Mouse (Mus musculus) heart, postnatal 25 days (tissue): ENCODE results near the gene Fsd1. TPM values are rescaled to one million over a fixed set of nuclear protein-coding genes. Genes with fewer than 3 reads are reported as not detected.

Source experiments
- DNase-seq: peaks from one replicate; pipeline ENCODE4 v3.0.0; 2022; ENCODE audit warnings: low spot score
- intact Hi-C: fragments of 180-260 bp; cut with DNase I; formaldehyde crosslinking; loops from one replicate; pipeline ENCODE4 v1.15.1; 2025
- total RNA-seq, 2 experiments: library from RNA; stranded (reverse); gene quantifications; 2 replicates each; pipeline ENCODE4 v1.2.3; 2021

The Fsd1 gene
- total RNA-seq, 2 experiments from 2014 or later: 0.47 TPM; not detected in 1

GRCm38 (mm10) chr17:55959946-55960740, 26.2 kb upstream of the Fsd1 start:
- intact Hi-C loops: loop anchor here (5.0 kb wide), 3 partner anchors 78 to 297 kb away; partner anchors contain the start of gene Fem1a
- no peak for DNase-seq

GRCm38 (mm10) chr17:55960791-55961190, 25.5 kb upstream of the Fsd1 start:
- intact Hi-C loops: no loop called here
- no peak for DNase-seq

DNA sequence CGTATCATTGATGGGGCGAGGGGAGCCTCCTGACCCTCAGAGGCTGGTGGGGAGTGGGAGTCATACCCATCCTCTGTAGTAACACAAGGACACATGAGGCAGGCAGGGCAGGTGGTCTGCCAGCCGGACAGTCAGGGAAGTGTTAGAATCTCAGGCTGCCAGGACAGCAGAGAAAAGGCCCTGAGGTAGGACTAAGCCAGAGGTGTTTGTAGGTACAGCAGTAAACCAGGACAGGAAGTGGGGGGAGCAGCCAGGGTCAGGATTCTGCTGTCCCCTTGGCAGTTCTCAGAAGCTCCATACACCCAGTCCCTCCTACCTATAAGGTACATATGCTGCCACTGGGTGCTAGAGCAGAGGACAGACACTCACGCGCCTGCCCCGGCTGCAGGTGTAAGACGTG, 24.7 kb upstream of the Fsd1 start:
- no peak for DNase-seq
- intact Hi-C loops: no loop called here

GRCm38 (mm10) chr17:55963171-55963570, 23.1 kb upstream of the Fsd1 start:
- intact Hi-C loops: no loop called here
- DNase-seq: no peak

GRCm38 (mm10) chr17:55964496-55964895, 21.8 kb upstream of the Fsd1 start:
- no peak for DNase-seq
- intact Hi-C loops: no loop called here

DNA sequence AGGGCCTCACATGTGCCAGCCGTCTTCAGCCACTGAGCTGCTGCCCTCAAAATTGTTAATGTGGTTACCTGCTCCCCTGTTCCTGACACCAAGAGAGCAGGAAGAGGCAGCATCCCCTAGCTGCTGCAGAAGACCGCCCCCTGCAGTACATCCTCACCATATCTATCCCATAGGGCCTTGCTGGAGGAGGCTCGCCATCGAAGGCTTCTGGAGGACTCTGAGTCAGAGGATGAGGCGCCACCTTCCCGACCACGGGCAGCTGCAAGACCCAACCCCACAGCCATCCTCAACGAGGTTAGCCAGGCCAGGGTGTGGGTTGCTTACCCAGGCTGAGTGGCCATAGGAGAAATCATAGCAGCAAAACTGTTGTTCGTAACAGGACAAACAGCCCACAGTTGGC, 21.3 kb upstream of the Fsd1 start:
- no peak for DNase-seq
- intact Hi-C loops: no loop called here

DNA sequence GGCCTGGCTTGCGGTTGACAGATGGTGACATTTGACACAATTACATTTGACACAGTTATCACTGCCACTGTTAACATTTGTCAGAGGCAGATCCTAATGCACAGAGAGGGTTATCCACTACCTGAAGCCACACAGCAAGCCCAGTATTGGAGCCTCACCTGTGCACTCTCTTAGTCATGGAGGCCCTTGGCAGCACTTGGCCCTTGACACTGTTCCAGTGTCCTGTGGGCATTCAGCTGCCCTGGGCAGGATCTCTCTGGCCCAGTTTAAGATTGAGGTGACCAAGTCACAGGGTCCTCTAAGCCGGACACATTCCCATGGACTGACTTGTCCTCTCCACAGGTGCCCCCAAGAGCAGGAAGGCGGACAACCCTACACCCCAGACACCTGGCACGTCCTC, 19.1 kb upstream of the Fsd1 start:
- no peak for DNase-seq
- intact Hi-C loops: no loop called here

- DNase-seq: no peak
- intact Hi-C loops: no loop called here
Measured at GRCm38 (mm10) chr17:55968210-55968609, 18.1 kb upstream of the Fsd1 start.

- intact Hi-C loops: no loop called here
- DNase-seq: no peak
Measured at GRCm38 (mm10) chr17:55969560-55969959, 16.7 kb upstream of the Fsd1 start.

DNA sequence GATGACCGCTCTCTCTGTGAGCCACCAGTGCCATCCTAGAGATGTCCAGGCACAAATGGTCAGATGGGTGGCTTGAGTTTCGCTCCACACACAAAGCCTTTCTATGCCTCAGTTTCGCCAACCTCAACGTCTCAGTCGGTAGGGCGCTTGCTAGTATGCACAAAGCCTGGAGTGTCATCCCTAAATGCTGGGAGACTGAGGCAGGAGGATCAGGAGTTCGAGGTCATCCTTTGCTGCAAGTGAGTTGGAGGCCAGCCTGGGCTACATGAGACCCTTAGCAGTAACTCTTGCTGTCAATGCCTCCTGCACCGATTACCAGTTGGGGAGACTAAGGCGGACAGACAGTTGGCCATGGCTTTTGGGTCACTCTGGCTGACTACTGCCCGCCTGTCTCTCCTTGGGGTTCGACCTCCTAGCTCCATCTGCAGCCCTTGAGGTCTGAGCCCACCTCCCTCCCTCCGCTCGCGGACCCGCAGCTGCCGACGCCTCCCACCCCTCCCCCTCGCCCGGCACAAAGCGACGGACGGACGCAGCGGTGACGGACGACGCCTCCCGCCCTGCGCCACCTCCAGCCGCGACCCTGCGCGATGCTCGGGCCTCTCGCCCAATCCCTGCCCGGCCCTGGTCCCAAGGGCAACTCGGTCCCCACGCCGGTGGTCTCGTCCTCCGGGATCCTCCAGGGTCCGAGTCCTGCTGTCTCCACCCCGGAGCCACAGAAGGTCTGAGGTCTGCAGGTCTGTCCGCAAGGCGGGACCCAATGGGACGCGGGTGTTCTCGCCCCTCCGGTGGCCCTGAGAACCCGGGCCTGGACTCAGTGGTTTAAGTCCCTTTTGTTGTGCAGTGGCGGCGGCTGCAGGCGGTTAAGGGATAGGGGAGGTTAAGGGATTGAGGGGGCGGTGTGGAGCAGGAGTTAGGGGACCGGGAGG, 16.1 kb upstream of the Fsd1 start, which contains the start of gene Shd:
Gene Shd (plus strand): TSS at position 502 of the 926 bp plus-strand sequence.
- intact Hi-C loops: no loop called here
- DNase-seq: no peak

DNA sequence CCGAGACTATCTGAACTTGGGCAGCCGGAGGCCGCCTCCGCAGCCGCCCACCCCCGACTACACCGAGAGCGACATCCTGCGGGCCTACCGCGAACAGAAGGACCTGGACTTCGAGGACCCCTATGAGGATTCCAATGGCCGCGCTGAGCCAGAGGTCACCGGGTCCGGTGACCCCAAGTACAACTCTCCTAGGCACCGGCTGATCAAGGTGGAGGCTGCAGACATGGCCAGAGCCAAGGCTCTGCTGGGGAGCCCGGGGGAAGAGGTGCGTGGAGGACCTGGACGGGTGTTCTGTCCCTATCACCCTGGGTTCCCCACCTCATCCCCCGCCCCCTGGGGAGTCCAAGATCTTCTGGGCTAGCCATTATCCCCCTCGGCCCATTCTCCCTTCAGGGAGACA, 14.9 kb upstream of the Fsd1 start:
- no peak for DNase-seq
- intact Hi-C loops: no loop called here

DNA sequence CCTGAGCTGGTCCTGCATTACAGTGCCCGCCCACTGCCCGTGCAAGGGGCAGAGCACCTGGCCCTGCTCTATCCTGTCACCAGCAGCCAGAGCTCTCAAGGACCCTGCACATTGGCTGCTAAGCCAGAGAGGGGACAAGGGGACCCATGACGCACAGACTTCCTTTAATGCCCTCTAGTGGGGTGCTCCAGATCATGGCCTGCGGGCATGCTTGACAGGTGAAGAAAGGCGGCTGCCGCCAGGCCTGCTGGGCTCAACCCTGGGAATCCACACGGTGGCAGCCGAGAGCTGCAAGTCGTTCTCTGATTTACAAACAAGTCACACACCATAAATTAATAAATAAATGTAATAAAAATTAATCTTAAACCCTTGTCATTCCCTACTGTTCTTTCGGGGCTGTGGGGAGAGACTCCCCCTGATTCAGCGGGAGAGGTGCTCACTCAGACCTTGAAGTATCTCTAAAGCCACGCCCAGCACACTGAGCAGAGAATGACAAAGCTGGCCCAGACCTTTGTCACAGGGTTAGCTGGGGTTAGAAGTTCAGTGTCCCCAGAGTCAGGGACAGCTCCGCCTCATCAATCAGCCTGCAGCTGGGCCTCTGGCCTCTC, 9.9 kb upstream of the Fsd1 start:
- DNase-seq: no peak
- intact Hi-C loops: loop anchor here (2.0 kb wide), 1 partner anchor 34 kb away; no protein-coding TSS in a partner anchor

DNA sequence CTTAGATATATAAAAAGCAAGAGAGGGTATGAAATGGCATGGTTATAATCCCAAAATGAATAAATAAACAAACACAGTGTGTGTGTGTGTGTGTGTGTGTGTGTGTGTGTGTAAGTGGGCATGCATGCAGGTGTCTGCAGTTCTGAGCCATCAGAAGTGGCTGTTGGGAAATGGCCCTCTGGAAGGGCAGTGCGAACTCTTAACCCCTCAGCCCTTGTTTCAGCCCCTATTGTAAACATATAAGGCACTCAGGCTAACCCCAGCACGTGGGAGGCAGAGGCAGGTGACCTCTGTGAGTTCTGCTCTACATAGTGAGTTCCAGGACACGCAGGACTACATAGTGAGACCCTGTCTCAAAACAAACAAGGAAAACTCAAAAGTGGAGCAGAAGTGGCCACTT, 9.0 kb upstream of the Fsd1 start:
- intact Hi-C loops: loop anchor here (2.0 kb wide), 1 partner anchor 34 kb away; no protein-coding TSS in a partner anchor
- DNase-seq: no peak

DNA sequence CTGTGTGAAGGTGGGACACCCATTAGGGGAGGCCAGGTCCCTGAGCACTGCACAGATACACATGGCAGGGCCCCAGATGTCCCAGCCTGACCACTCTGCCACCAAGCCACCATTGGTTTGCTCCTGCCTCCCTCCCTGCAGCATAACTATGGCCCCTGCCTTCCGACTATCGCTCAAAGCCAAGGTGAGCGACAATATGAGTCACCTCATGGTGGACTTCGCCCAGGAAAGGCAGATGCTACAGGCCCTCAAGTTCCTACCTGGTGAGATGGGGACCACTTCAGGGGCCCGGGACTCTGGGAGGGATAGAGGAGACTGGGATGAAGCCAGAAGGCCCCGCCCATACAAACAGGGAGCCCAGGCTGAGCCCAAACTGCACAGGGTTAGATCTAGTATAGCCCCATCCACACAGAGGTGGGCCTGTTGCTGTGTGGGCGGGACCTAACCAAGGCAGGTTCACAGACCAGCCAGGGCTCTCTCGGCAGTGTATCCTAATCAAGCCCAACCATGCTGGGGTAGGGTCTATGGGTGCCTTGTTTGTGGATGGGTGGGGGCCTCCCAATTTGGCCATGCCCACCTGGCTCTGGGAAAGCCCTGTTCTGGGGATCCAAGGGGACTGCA, 4.1 kb downstream of the Fsd1 start:
- intact Hi-C loops: no loop called here
- no peak for DNase-seq

DNA sequence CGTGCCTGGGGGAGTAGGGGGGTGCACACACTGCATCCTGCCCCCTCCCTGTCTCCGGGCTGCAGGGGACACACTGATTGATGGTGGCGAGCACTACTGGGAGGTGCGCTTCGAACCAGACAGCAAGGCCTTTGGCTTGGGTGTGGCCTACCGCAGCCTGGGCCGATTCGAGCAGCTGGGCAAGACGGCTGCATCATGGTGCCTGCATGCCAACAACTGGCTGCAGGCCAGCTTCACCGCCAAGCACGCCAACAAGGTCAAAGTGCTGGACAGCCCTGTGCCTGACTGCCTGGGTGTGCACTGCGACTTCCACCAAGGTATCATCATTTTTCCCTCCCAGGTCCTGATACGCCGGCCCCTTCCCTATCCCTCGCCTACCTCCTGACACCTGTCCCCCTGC, 9.7 kb downstream of the Fsd1 start:
- intact Hi-C loops: no loop called here
- no peak for DNase-seq

- no peak for DNase-seq
- intact Hi-C loops: no loop called here
Measured at GRCm38 (mm10) chr17:55999794-56000499, 13.6 kb downstream of the Fsd1 start.

DNA sequence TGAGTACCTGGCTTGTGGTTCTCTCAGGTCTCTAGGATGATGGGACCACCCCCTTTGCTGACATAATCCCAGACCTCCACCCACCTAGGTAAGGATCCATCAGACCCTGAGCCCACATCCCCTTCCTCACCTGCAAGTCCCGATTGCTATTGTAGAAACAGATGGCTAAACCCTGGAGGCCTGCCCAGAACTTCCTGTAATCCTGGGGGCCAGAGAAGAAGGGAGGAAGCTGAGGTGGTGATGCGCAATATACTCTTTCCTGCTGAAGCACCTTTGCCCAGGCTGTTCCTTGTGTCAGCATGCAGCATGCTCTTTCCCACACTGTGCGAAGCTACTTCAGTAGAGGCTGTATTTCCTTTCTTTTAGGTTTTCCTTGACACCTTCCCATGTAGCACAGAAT, 16.7 kb downstream of the Fsd1 start:
- intact Hi-C loops: no loop called here
- DNase-seq: no peak

DNA sequence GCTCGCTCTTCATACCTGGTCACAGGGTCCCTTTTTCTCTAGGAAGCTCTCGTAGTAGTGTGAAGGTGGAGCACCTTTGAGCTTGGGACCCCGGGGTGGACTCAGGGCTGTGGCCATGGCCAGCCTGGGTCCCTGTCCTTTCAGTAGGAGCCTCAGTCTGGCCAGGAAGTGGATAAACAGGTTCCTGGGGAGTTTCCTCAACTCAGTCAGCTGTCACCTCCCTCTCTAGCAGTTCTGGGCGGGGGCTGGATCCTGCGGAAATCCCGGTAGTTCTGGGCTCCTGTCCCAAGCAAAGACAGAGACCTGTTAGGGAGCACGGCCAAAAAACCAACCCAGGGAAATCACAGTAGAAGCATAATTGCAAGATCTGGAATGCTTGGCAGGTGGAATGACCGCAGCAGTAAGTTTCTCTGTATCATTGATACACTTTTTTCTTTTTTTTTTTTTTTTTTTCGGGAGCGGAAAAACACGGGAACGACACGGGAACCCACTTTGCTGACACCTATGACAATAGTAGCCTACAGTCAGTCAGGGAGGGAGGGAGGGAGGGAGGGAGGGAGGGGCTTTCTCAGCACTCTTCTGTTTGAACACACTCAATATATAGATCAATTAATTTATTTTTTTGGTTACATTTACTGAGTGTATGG, 19.2 kb downstream of the Fsd1 start, which contains the start of the genes Stap2 and Mpnd:
Gene Stap2 (minus strand): TSS at position 170 of the 647 bp plus-strand sequence.
Gene Mpnd (plus strand): TSS at position 297 of the 647 bp plus-strand sequence.
- intact Hi-C loops: no loop called here
- peak; percentile 67 for DNase-seq

GRCm38 (mm10) chr17:56006956-56007355, 20.6 kb downstream of the Fsd1 start:
- intact Hi-C loops: no loop called here
- no peak for DNase-seq
